Comparison of ENCODE assay signal across 8 mouse cellular contexts in genomic region chr11:118792163-118792915, GRCm38 (mm10).
DNase-seq lines count a peak whose midpoint lies in the region; ATAC-seq and TF ChIP-seq lines count a peak whose summit lies in the region.

No protein-coding gene starts in this region.

- peak; percentile 61 for DNase-seq in cerebellum, adult 9-10 months
- no peak for DNase-seq in cerebellum, adult 18-20 months
- DNase-seq in layer of hippocampus, postnatal 36 days = peak; percentile 71 to 83
- DNase-seq in spleen, postnatal 14 days (ENCODE audit: low spot score in 2 of 2) = no peak
- DNase-seq in urinary bladder, postnatal 36 days (ENCODE audit: low spot score in 2 of 2) = no peak
- no peak for DNase-seq in heart, adult 9 months (ENCODE audit: low spot score in 2 of 2)

- peak overlapping the region; percentile 96 for H3K27ac ChIP-seq in forebrain, embryonic 16.5 days (ENCODE audit: low read length)
- peak overlapping the region; percentile 92 for H3K27ac ChIP-seq in olfactory bulb, adult 2 months (ENCODE audit: insufficient read depth, low read depth, low read length)

- H3K27me3 ChIP-seq in forebrain, embryonic 16.5 days (replicated peaks; ENCODE audit: control insufficient read depth, insufficient read depth, low read length) = no peaks in the 10 kb centered on the region

- H3K9me3 ChIP-seq in forebrain, embryonic 16.5 days (ENCODE audit: control insufficient read depth, low read length) = peaks cover 6% of the 10 kb centered on the region; the same call in 1 of the 2 replicates

- 56% methylated on average over 9 of the region's 9 CpGs for WGBS in forebrain, embryonic 16.5 days
- 24% methylated on average over 9 of the region's 9 CpGs for WGBS in olfactory bulb, adult 2 months

- no peak overlapping the region for H3K4me3 ChIP-seq in forebrain, embryonic 16.5 days (replicated peaks; ENCODE audit: low read length)
- no peak overlapping the region for H3K4me3 ChIP-seq in olfactory bulb, adult 2 months (ENCODE audit: insufficient read depth, low read depth, low read length)

- H3K4me1 ChIP-seq in forebrain, embryonic 16.5 days (replicated peaks; ENCODE audit: control insufficient read depth, insufficient read depth, low read length) = peaks cover 49% of the 10 kb centered on the region
- H3K4me1 ChIP-seq in olfactory bulb, adult 2 months (ENCODE audit: control insufficient read depth, insufficient read depth, low read length) = peaks cover 52% of the 10 kb centered on the region

- no peak overlapping the region; the same call in 1 of the 2 replicates for H3K4me2 ChIP-seq in forebrain, embryonic 16.5 days (ENCODE audit: low read length)

- ATAC-seq in forebrain, embryonic 16.5 days = 0 out of 2 replicates have a peak, but pooled peaks have one; percentile 18

- H3K36me3 ChIP-seq in forebrain, embryonic 16.5 days (ENCODE audit: control insufficient read depth, insufficient read depth) = no peaks in the 10 kb centered on the region

- TF ChIP-seq POLR2A in olfactory bulb, adult 2 months (IDR thresholded peaks at IDR 0.05; ENCODE audit: insufficient read depth, low read depth, low read length) = no peak

- peak overlapping the region; percentile 23 for H3K9ac ChIP-seq in forebrain, embryonic 16.5 days (replicated peaks; ENCODE audit: low read depth, low read length)

- TF ChIP-seq CTCF in olfactory bulb, adult 2 months (IDR thresholded peaks at IDR 0.05; ENCODE audit: insufficient read depth, low read depth, low read length) = no peak

Comparison
In these comparisons a context has a peak if more than half of its experiments do, and no peak if none do; other contexts are left out.
1. DNase-seq: peak in cerebellum, adult 9-10 months (single experiment) and layer of hippocampus, postnatal 36 days (2 of 2); none in cerebellum, adult 18-20 months (0 of 2), spleen, postnatal 14 days (0 of 2), urinary bladder, postnatal 36 days (0 of 2) and heart, adult 9 months (0 of 2).